Mouse (Mus musculus) G1E-ER4 (cell line): ENCODE data around the gene Tssk6. TPM values are rescaled to one million over a fixed set of nuclear protein-coding genes. Genes with fewer than 3 reads are reported as not detected.

Experiments
- GATA1 ChIP-seq: IDR thresholded peaks from one replicate; pipeline ENCODE4 v1.8.0; 2012; ENCODE audit warnings: low read length, inconsistent platforms
- polyA plus RNA-seq: library from polyadenylated mRNA; stranded (reverse); fragments of >175 nt; gene quantifications from 2 replicates; pipeline ENCODE4 v1.2.3, GENCODE M21; 2012

Gene Tssk6
- 0.13 and 0.17 TPM in 2 replicates for polyA plus RNA-seq

DNA sequence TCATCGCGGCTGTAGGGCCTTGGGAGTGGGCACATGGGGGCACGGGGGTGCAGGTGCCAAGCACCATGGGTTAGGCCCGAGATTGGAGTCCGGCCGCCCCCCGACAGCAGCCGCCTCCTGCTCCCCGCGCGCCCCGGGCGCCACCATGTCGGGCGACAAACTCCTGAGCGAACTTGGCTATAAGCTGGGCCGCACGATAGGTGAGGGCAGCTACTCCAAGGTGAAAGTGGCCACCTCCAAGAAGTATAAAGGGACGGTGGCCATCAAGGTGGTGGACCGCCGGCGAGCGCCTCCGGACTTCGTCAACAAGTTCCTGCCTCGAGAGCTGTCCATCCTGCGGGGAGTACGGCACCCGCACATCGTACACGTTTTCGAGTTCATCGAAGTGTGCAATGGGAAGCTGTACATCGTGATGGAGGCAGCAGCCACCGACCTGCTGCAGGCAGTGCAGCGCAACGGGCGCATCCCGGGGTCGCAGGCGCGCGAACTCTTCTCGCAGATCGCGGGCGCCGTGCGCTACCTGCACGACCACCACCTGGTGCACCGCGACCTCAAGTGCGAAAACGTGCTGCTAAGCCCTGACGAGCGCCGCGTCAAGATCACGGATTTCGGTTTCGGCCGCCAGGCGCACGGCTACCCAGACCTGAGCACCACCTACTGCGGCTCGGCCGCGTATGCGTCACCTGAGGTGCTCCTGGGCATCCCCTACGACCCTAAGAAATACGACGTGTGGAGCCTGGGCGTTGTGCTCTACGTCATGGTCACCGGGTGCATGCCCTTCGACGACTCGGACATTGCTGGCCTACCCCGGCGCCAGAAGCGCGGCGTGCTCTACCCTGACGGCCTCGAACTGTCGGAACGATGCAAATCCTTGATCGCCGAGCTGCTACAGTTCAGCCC, at the start of gene Tssk6, which contains the start of the genes Ndufa13 and Yjefn3:
TSS of gene Tssk6 (plus strand) at position 22 of the 900 bp plus-strand sequence.
TSS of gene Ndufa13 (minus strand) at position 396 of the 900 bp plus-strand sequence.
TSS of gene Yjefn3 (minus strand) at position 550 of the 900 bp plus-strand sequence.
- TF ChIP-seq GATA1, result no peak

GRCm38 (mm10) chr8:69853869-69854268, 48.1 kb upstream of the Tssk6 start:
- TF ChIP-seq GATA1, result no peak

DNA sequence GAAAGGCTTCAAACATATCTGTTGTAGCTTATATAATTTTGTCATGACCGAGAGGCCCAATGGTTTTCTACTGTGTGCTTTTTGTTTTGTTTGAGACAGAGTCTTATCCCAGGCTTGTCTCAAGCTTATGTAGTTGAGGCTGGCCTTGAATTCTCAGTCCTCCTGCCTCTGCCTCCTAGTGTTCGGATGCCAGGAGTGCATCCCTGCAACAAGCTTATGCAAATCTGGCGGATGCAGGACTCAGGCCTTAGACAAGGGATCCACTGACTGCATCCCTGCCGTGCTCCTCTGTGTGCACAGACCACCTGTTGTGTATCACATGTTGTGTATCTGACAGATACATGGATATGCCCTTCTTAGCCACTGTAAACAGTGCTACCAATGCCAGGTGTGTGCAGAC, 41.2 kb upstream of the Tssk6 start:
- TF ChIP-seq GATA1, result no peak

GRCm38 (mm10) chr8:69861251-69861650, 40.7 kb upstream of the Tssk6 start:
- no peak for TF ChIP-seq GATA1

GRCm38 (mm10) chr8:69863387-69864020, 38.5 kb upstream of the Tssk6 start:
- TF ChIP-seq GATA1, result no peak

DNA sequence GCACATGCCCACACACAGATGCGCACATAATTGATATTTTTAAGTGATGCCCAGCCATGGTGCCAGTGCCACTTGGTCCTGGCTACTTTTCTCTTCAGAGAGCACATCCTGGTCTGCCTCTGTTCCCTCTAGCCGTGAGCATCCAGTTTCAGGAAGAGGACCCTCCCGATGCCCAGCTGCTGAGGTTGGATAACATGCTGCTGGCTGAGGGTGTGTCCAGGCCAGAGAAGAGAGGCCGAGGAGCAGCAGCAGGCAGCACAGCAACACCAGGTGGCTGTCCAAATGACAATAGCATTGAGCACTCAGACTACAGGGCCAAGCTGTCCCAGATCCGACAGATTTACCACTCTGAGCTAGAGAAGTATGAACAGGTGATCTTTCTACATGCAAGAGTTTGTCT, 37.8 kb upstream of the Tssk6 start:
- TF ChIP-seq GATA1, result no peak

DNA sequence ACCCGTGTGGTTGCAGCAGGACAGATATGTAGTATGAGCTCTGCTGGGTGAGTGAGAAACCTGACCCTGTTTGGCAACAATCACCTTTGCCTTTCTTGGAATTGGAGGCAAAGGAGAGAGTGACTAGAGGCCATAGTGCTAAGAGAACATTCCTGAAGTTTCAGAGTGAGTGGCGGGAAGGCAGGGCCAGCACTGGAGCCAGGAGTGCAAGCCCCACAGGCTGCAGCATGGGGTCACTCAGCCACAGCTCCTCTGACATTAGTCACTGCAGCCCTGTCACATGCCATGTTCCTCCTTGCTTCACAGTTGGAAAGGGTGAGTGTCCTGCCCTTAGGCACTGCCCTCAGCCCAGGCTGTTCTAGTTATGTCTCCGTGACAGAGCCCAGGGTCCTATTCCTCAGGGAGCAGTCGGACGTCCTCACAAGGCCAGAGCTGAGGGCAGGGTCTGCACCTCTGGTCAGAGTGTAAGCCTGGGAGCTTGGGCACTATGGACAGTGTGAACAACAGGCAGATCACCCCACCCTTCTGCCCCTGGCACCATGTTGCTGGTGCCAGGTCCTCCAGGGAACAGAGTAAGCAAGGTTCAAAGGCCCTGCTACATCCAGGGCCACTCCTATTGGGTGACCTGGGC, 34.2 kb upstream of the Tssk6 start:
- TF ChIP-seq GATA1, result no peak

DNA sequence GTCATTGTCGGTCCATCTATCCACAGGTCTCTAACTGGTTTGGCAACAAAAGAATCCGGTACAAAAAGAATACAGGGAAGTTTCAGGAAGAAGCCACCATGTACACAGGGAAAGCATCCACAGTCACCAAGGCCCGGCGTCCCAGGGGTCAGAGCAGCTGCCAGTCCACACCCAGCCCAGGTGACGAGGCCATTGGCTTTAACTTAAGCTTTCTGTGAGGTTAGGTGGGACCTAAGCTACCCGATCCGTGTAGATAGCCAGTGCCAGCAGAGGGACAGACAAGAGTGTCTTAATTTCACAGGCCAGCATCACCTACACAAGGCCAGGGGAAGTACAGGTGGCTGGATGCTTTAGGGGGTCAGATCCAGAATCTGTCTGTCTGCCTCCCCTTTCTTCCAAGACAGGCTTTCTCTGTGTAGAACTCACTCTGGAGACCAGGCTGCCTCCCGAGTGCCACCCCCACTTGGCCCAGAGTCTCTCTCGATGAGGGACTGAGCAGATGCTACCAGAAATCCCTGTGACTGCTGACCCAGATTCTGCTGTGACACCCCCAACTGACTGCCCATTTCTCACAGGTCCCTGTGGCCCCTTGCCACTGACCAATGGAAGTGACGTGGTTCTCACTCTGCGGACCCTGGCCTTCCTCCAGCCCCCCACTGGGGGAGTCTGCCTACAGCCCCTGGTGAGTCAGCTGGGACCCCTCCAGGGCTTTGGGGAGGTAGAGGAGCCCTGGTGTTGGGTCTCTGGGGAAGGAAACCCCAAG, 31.8 kb upstream of the Tssk6 start:
- TF ChIP-seq GATA1, result no peak

GRCm38 (mm10) chr8:69870907-69871306, 31.1 kb upstream of the Tssk6 start:
- TF ChIP-seq GATA1, result no peak

DNA sequence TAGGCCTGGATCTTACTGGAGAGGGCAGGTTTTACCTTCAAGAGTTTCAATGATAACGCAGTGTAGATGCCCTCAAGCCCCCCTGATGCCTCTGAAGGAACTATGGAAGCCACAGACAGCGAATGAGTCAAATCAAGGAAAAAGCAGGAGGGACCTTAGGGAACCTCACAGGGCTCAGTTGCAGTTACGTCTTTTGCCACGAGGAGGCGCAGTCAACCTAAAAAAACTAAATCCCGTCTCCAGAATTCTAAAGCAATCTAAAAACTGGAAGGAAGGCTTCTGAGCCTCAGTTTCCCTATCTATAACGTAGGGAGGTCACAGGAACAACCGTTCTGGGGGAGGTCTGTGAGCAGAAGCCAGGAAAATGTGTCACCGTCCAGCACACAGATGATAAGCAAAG, 27.8 kb upstream of the Tssk6 start:
- TF ChIP-seq GATA1, result no peak

DNA sequence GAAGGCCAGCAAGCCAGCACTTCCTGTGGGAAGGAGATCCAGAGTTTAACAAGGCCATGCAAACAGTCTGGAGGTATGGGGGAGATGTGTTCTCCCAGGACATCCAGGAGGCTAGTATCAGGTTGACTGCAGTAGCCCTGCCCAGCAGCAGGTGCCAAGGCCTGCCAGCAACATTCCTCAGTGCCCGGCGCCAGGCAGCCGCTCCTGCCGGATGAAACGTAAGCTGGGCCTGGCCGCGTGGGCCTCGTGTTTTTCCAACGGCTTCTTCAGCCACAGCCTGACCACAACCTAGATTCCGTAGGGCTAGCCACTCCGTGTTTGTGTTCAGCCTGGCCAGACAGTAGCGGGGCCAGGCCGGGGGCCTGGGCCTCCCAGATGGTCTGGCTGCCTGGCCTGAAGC, 27.3 kb upstream of the Tssk6 start:
- no peak for TF ChIP-seq GATA1

DNA sequence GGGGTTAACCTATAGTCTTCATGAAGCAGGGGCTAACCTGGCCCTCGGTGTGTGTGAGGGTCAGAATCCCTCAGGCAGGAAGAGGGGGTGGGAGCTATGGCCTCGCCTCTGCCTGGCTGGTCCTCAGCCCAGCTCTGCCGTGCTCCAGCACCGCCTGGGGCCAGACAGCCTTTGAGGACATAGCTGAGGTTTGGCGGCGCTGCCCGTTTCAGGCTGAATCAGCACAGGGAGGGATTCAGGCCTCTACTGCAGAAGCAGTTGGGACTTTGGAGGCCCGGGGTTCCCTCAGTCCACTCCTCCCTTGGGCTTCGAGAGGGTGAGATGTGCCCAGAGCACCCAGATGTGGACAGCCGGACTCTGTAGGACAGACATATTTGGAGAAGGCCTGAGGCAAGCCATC, 25.9 kb upstream of the Tssk6 start:
- no peak for TF ChIP-seq GATA1

GRCm38 (mm10) chr8:69876967-69877366, 25.0 kb upstream of the Tssk6 start:
- TF ChIP-seq GATA1, result no peak

DNA sequence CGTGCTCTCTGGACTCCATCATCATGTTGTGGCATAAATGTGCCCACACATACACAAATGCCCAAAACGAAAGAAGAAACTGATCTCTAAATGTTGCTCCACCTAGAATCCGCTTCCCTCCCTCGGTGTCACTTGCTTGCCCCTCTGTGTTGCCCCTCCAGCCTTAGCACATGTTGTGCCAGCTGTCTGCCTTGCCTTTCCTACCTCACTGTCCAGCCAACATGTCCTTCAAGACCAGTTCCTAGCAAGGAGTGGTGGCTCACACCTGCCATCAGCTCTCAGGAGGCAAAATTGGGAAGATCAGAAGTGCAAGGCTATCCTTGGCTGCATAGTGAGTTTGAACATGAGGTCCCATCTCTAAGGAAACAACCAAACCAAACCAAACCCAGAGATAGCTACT, 24.6 kb upstream of the Tssk6 start:
- no peak for TF ChIP-seq GATA1

- TF ChIP-seq GATA1, result no peak
Measured at GRCm38 (mm10) chr8:69877992-69878391, 24.0 kb upstream of the Tssk6 start.
